Mouse (Mus musculus): Measurements from ENCODE around the gene Tsga10. TPM values are rescaled to one million over a fixed set of nuclear protein-coding genes. Genes with fewer than 3 reads are reported as not detected.
"Not testable (repeated sequence)": the region's sequence is repeated elsewhere in the genome, so short reads cannot be mapped to it uniquely, and the experiment has no call there.

The Tsga10 gene
- polyA plus RNA-seq, 1 experiment from 2014 or later = 6.0 TPM

DNA sequence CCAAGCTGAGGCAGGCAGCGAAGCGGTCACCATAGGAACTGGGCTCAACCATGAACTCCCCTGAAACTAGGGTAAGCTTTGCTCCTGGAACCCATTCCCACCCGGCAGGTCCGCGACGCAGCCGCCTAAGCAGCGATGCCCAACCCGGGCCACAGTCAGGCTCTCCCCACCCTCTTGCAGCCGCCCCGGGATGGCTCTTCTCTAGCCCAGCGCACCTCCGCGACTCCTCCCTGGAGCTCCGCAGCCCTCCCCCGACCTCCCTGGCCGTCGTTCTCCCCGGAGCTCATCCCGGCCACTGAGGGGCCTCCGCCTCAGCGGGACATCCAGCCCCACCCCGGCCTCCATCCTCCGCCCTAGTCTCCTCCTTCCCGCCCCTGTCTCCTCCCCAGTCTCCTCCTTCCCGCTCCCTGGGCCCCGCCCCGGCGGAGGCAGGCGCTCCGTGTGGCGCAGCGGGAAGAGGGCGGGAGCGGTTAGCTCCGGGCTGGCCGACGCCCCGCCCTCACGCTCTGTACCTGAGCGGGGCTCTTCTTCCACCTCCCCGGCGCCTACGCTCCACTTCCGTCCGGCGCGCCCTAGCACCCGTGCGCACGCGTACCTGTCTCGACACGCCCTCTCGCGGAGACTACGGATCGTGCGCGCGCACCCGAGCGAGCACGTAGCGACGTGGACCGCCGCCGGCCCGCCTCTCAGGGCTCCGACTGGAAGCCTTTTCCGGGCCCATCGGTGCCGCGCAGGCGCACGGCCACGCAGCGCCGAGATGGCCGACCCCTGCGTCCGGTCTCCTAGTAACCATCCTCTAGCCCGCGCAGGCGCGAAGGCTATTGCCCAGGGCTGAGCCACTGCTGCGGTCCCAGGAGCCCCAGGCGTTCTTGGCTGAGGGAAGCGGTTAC is 1.5 kb downstream of the Tsga10 start:
- ATAC-seq (ENCODE audit: insufficient number of reproducible peaks, insufficient read depth, low FRiP score, low TSS enrichment, low read depth) = peak; percentile 98
- Histone ChIP-seq H3K4me3 (replicated peaks) (peak overlapping the region; percentile 65), H3K9me3 (0 out of 2 replicates have a peak, but pooled peaks cover 3% of the 10 kb centered on the region), H3K27ac (peak overlapping the region; percentile 80), H3K36me3 (no peaks in the 10 kb centered on the region), H3K4me2 (peak overlapping the region; percentile 68), H3K27me3 (peaks cover 7% of the 10 kb centered on the region; the same call in 1 of the 2 replicates), H3K9ac (replicated peaks) (peak overlapping the region; percentile 65), H3K4me1 (replicated peaks) (peaks cover 4% of the 10 kb centered on the region; the same call in 1 of the 2 replicates)
- WGBS = 1% methylated on average over 86 of the region's 90 CpGs

- Histone ChIP-seq H3K4me1 (replicated peaks) (no peaks in the 10 kb centered on the region), H3K9ac (replicated peaks) (no peak overlapping the region), H3K9me3 (no peaks in the 10 kb centered on the region), H3K27me3 (no peaks in the 10 kb centered on the region), H3K4me3 (replicated peaks) (no peak overlapping the region), H3K4me2 (no peak overlapping the region), H3K27ac (no peak overlapping the region), H3K36me3 (no peaks in the 10 kb centered on the region)
- WGBS = 58% methylated on average over 2 of the region's 2 CpGs
- ATAC-seq (ENCODE audit: insufficient number of reproducible peaks, insufficient read depth, low FRiP score, low TSS enrichment, low read depth) = no peak
Observed at GRCm38 (mm10) chr1:37850696-37851095, 15.5 kb downstream of the Tsga10 start.

- H3K9ac ChIP-seq (replicated peaks) = no peak overlapping the region
- no peak overlapping the region for H3K27ac ChIP-seq
- H3K4me3 ChIP-seq (replicated peaks) = no peak overlapping the region
- no peaks in the 10 kb centered on the region for H3K9me3 ChIP-seq
- 84% methylated on average over 8 of the region's 8 CpGs for WGBS
- no peak overlapping the region for H3K4me2 ChIP-seq
- no peaks in the 10 kb centered on the region for H3K27me3 ChIP-seq
- no peaks in the 10 kb centered on the region for H3K4me1 ChIP-seq (replicated peaks)
- ATAC-seq (ENCODE audit: insufficient number of reproducible peaks, insufficient read depth, low FRiP score, low TSS enrichment, low read depth) = no peak
- H3K36me3 ChIP-seq = no peaks in the 10 kb centered on the region
Observed at GRCm38 (mm10) chr1:37846878-37847277, 19.4 kb downstream of the Tsga10 start.

DNA sequence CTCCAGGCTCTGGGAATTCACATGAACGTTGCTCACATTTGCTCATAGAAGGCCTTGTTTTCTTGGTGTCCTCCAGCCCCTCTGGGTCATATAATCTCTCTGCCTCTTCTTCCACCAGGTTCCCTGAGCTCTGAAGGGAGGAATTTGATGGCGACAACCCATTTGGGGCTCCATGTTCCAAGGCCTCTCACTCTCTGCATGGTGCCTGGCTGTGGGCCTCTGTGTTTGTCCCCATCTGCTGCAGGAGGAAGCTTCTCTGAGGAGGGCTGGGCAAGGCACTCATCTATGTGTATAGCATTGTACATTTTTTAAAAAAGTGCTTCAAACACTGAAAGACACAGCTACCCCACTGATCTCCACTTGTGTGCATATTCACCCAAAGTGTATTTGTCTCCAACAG is 34.5 kb downstream of the Tsga10 start:
- 54% methylated on average over 2 of the region's 2 CpGs for WGBS
- ATAC-seq (ENCODE audit: insufficient number of reproducible peaks, insufficient read depth, low FRiP score, low TSS enrichment, low read depth) = no peak
- H3K27me3 ChIP-seq = no peaks in the 10 kb centered on the region

DNA sequence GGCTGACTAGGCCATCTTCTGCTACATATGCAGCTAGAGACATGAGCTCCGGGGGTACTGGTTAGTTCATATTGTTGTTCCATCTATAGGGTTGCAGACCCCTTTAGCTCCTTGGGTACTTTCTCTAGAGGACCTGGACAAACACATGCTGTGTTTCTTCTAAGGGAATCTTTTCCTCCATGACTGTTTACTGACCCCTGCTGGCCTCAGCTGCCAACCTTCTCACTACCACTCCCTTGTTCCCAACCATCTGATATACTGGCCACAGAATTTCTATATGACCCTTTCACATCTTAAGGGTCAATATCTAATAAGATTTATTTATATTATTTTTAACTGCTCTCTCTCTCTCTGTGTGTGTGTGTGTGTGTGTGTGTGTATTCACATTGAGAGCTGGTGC is 63.9 kb downstream of the Tsga10 start:
- H3K27me3 ChIP-seq; H3K4me1 ChIP-seq (replicated peaks); ATAC-seq (ENCODE audit: insufficient number of reproducible peaks, insufficient read depth, low FRiP score, low TSS enrichment, low read depth); H3K4me3 ChIP-seq (replicated peaks); H3K9ac ChIP-seq (replicated peaks); H3K27ac ChIP-seq; H3K36me3 ChIP-seq; H3K9me3 ChIP-seq; H3K4me2 ChIP-seq: not testable (repeated sequence)
- WGBS = 75% methylated on average over 1 of the region's 1 CpGs

More for the DNA sequence above, 34.5 kb downstream of the Tsga10 start:
- no peaks in the 10 kb centered on the region for H3K4me1 ChIP-seq (replicated peaks)
- peaks cover 3% of the 10 kb centered on the region; the same call in 1 of the 2 replicates for H3K36me3 ChIP-seq
- peak overlapping the region; percentile 18; the same call in 1 of the 2 replicates for H3K9ac ChIP-seq (replicated peaks)
- no peaks in the 10 kb centered on the region for H3K9me3 ChIP-seq
- H3K4me2 ChIP-seq = no peak overlapping the region
- no peak overlapping the region for H3K4me3 ChIP-seq (replicated peaks)
- no peak overlapping the region for H3K27ac ChIP-seq

DNA sequence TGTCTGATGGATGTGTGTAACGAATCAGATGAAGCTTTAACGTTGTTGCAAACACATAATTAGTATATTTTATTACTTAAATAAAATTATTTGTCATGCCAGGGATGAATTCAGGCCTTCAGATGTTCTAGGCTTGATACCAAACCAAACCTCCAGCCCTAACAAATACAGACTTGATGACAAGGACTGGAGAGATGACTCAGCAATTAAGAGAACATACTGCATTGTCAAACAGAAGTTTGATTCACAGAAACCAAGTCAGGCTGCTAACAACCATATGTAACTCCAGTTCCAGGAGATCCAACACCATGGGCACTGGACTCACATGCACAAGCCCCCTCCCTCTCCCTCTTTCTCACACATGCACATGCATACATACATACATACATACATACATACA is 65.9 kb downstream of the Tsga10 start:
- Histone ChIP-seq H3K9me3 (no peaks in the 10 kb centered on the region), H3K4me1 (replicated peaks) (no peaks in the 10 kb centered on the region), H3K4me3 (replicated peaks) (no peak overlapping the region), H3K36me3 (no peaks in the 10 kb centered on the region), H3K27ac (no peak overlapping the region), H3K4me2 (no peak overlapping the region), H3K27me3 (no peaks in the 10 kb centered on the region), H3K9ac (replicated peaks) (no peak overlapping the region)
- 94% methylated on average over 2 of the region's 2 CpGs for WGBS
- no peak for ATAC-seq (ENCODE audit: insufficient number of reproducible peaks, insufficient read depth, low FRiP score, low TSS enrichment, low read depth)

DNA sequence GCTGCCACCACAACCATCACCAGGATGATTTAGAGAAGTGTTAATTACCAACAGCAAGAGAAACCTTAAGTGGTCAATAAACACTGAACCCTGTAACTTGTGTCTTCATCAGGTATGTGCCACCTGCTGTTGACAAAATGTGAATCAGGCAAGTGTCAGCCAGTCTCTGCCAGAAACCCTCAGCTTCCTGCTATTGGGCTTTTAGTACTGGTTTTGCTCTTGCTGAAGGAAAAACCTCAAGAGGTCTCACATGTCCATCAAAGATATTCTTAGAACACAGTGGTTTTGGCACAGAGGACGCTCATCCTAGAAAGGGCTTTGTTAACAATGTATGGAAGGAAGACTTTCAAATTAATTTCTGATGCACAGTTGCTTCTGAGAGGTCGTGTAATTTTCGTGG is 66.7 kb downstream of the Tsga10 start:
- H3K4me2 ChIP-seq = no peak overlapping the region
- no peaks in the 10 kb centered on the region for H3K9me3 ChIP-seq
- no peaks in the 10 kb centered on the region for H3K36me3 ChIP-seq
- 82% methylated on average over 3 of the region's 3 CpGs for WGBS
- H3K27me3 ChIP-seq = no peaks in the 10 kb centered on the region
- H3K4me3 ChIP-seq (replicated peaks) = no peak overlapping the region
- H3K27ac ChIP-seq = no peak overlapping the region
- no peaks in the 10 kb centered on the region for H3K4me1 ChIP-seq (replicated peaks)
- no peak overlapping the region for H3K9ac ChIP-seq (replicated peaks)
- no peak for ATAC-seq (ENCODE audit: insufficient number of reproducible peaks, insufficient read depth, low FRiP score, low TSS enrichment, low read depth)

DNA sequence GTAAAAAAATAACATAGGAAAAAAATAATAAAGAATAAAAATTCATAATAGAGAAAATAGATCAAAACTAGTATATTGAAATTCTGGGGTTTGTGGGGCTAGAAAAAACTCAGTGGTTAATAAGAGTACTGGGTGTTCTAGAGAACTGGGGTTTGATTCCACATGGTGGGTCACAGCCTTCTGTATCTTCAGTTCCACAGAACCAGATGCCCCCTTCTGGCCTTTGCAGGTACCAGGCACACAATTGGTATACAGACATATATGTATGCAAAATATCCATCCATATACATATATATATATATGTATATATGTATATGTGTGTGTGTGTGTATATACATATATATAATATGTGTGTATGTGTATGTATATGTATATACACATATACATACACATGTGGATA is 106.8 kb downstream of the Tsga10 start:
- Histone ChIP-seq H3K27me3 (no peaks in the 10 kb centered on the region), H3K9me3 (no peaks in the 10 kb centered on the region), H3K4me3 (replicated peaks) (no peak overlapping the region), H3K9ac (replicated peaks) (no peak overlapping the region), H3K36me3 (no peaks in the 10 kb centered on the region), H3K27ac (no peak overlapping the region), H3K4me2 (no peak overlapping the region), H3K4me1 (replicated peaks) (no peaks in the 10 kb centered on the region)
- no peak for ATAC-seq (ENCODE audit: insufficient number of reproducible peaks, insufficient read depth, low FRiP score, low TSS enrichment, low read depth)

DNA sequence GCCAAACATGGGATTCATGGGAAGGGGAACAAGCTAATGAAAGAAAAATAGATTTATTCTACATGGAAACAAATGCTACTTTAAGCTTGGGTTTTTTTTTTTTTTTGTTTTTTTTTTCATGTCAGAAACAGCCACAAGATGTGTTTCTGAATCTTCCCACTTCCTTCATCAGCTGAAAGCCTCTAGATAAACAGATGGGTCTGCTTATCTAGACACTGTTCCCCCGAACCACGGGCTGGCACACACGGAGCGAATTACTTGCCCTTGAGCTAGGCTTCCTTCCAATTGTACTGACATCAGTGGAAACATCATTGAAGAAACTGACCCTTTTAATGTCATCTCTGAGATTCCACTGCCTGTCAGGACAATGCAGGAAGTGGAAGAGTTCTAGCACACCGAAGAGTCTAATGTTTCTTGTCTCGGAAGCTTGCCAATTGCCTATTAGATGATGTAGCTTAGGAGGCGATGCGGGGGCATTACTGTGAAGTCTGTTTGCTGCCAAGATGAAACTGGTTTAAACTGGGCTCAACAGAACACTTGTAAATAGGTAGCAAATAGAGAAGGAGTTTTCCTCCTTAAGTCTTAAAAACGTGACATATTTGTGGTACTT is 121.5 kb downstream of the Tsga10 start:
- WGBS = 85% methylated on average over 9 of the region's 9 CpGs
- Histone ChIP-seq H3K9me3 (peaks cover 8% of the 10 kb centered on the region; the same call in 1 of the 2 replicates), H3K36me3 (no peaks in the 10 kb centered on the region), H3K9ac (replicated peaks) (no peak overlapping the region), H3K4me1 (replicated peaks) (no peaks in the 10 kb centered on the region), H3K27ac (no peak overlapping the region), H3K4me3 (replicated peaks) (no peak overlapping the region), H3K27me3 (no peaks in the 10 kb centered on the region), H3K4me2 (no peak overlapping the region)
- ATAC-seq (ENCODE audit: insufficient number of reproducible peaks, insufficient read depth, low FRiP score, low TSS enrichment, low read depth) = no peak

DNA sequence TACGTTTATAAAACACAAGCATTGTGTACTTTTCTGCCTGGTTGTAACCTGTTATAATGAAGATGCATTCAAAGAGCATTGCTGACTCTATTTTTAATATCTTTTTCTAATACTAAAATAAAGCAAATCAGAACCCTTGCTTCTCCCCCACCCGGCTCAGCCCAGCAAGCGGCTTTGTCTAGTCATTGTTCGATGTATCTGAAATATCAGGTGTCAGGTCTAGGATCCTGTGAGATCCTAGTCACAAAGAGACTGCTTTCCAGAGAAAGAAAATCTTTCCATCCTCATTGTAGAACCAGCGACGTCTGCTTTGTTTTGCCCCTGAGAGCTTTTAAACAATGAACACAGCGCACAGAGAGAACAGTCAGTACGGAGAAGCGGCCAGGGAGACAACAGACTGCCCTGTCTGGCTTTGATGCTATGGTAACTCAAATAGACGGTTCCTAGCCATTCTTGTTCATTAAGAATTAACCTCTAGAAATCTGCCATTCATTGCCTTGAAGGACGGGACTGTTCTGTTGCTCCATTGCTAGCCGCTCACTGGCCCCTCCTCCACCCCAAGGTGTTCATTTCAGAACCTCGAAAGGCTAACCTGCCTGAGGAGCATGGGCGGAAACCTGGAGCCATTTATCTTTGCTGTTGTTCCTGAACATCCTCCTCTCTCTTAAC is 123.5 kb downstream of the Tsga10 start:
- H3K36me3 ChIP-seq = no peaks in the 10 kb centered on the region
- H3K9me3 ChIP-seq = peaks cover 8% of the 10 kb centered on the region; the same call in 1 of the 2 replicates
- H3K4me3 ChIP-seq (replicated peaks) = no peak overlapping the region
- H3K9ac ChIP-seq (replicated peaks) = no peak overlapping the region
- 78% methylated on average over 14 of the region's 14 CpGs for WGBS
- H3K4me1 ChIP-seq (replicated peaks) = no peaks in the 10 kb centered on the region
- no peak overlapping the region for H3K4me2 ChIP-seq
- H3K27me3 ChIP-seq = no peaks in the 10 kb centered on the region
- no peak for ATAC-seq (ENCODE audit: insufficient number of reproducible peaks, insufficient read depth, low FRiP score, low TSS enrichment, low read depth)
- H3K27ac ChIP-seq = no peak overlapping the region

DNA sequence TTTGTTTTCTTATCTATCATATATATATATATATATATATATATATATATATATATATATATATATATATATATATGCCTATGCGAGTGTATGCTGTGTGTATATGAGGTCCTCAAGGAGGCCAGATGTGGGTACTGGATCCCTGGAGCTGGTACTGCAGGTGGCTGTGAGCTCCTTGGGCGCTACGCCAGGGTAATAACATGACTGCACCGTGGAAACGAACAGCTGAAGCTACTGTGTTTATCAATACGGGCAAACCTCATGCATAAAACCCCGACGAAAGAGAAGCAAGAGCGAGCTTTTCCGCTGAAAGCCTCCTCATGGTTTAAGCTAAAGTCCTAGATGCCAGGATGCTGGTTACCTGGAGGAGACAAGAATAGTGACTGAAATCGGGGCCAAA is 124.1 kb downstream of the Tsga10 start:
- no peaks in the 10 kb centered on the region for H3K4me1 ChIP-seq (replicated peaks)
- H3K9me3 ChIP-seq = peaks cover 8% of the 10 kb centered on the region; the same call in 1 of the 2 replicates
- no peak overlapping the region for H3K4me2 ChIP-seq
- H3K27ac ChIP-seq = no peak overlapping the region
- no peaks in the 10 kb centered on the region for H3K27me3 ChIP-seq
- H3K4me3 ChIP-seq (replicated peaks) = no peak overlapping the region
- ATAC-seq (ENCODE audit: insufficient number of reproducible peaks, insufficient read depth, low FRiP score, low TSS enrichment, low read depth) = no peak
- no peaks in the 10 kb centered on the region for H3K36me3 ChIP-seq
- no peak overlapping the region for H3K9ac ChIP-seq (replicated peaks)
- WGBS = 90% methylated on average over 11 of the region's 11 CpGs

Data from limb, embryonic 12.5 days (tissue).